Mouse (Mus musculus): ENCODE measurements around the gene 1810062G17Rik. TPM values are rescaled to one million over a fixed set of nuclear protein-coding genes. Genes with fewer than 3 reads are reported as not detected.

1810062G17Rik gene
- total RNA-seq (2015; ENCODE audit: low replicate concordance) (not detected in 2 replicates), total RNA-seq (2017; ENCODE audit: low replicate concordance) (not detected in 2 replicates)

- peak; percentile 91 for ATAC-seq (replicated peaks; ENCODE audit: low FRiP score, poor library complexity, severe bottlenecking)
Observed at GRCm38 (mm10) chr3:36475532-36476087, at the start of gene 1810062G17Rik, which contains the start of gene Anxa5. 1810062G17Rik (plus strand) TSS chr3:36475937. Anxa5 (minus strand) TSS chr3:36475894.

- ATAC-seq (replicated peaks; ENCODE audit: low FRiP score, poor library complexity, severe bottlenecking), result no peak
Observed at GRCm38 (mm10) chr3:36427386-36427785, 48.4 kb upstream of the 1810062G17Rik start.

- ATAC-seq (replicated peaks; ENCODE audit: low FRiP score, poor library complexity, severe bottlenecking), result no peak
Observed at GRCm38 (mm10) chr3:36430360-36430759, 45.4 kb upstream of the 1810062G17Rik start.

- no peak for ATAC-seq (replicated peaks; ENCODE audit: low FRiP score, poor library complexity, severe bottlenecking)
Observed at GRCm38 (mm10) chr3:36440280-36440679, 35.5 kb upstream of the 1810062G17Rik start.

- ATAC-seq (replicated peaks; ENCODE audit: low FRiP score, poor library complexity, severe bottlenecking), result no peak
Observed at GRCm38 (mm10) chr3:36442426-36442825, 33.3 kb upstream of the 1810062G17Rik start.

GRCm38 (mm10) chr3:36446041-36446440, 29.7 kb upstream of the 1810062G17Rik start:
- no peak for ATAC-seq (replicated peaks; ENCODE audit: low FRiP score, poor library complexity, severe bottlenecking)

GRCm38 (mm10) chr3:36446506-36446905, 29.2 kb upstream of the 1810062G17Rik start:
- ATAC-seq (replicated peaks; ENCODE audit: low FRiP score, poor library complexity, severe bottlenecking), result no peak

GRCm38 (mm10) chr3:36446918-36447317, 28.8 kb upstream of the 1810062G17Rik start:
- no peak for ATAC-seq (replicated peaks; ENCODE audit: low FRiP score, poor library complexity, severe bottlenecking)

GRCm38 (mm10) chr3:36449292-36450165, 26.2 kb upstream of the 1810062G17Rik start:
- no peak for ATAC-seq (replicated peaks; ENCODE audit: low FRiP score, poor library complexity, severe bottlenecking)

- no peak for ATAC-seq (replicated peaks; ENCODE audit: low FRiP score, poor library complexity, severe bottlenecking)
Observed at GRCm38 (mm10) chr3:36452502-36452901, 23.2 kb upstream of the 1810062G17Rik start.

- ATAC-seq (replicated peaks; ENCODE audit: low FRiP score, poor library complexity, severe bottlenecking), result no peak
Observed at GRCm38 (mm10) chr3:36455124-36455523, 20.6 kb upstream of the 1810062G17Rik start.

GRCm38 (mm10) chr3:36455566-36455965, 20.2 kb upstream of the 1810062G17Rik start:
- ATAC-seq (replicated peaks; ENCODE audit: low FRiP score, poor library complexity, severe bottlenecking), result no peak

- ATAC-seq (replicated peaks; ENCODE audit: low FRiP score, poor library complexity, severe bottlenecking), result no peak
Observed at GRCm38 (mm10) chr3:36460717-36461116, 15.0 kb upstream of the 1810062G17Rik start.

- ATAC-seq (replicated peaks; ENCODE audit: low FRiP score, poor library complexity, severe bottlenecking), result no peak
Observed at GRCm38 (mm10) chr3:36461819-36462218, 13.9 kb upstream of the 1810062G17Rik start.

GRCm38 (mm10) chr3:36462348-36462747, 13.4 kb upstream of the 1810062G17Rik start:
- ATAC-seq (replicated peaks; ENCODE audit: low FRiP score, poor library complexity, severe bottlenecking), result no peak

- no peak for ATAC-seq (replicated peaks; ENCODE audit: low FRiP score, poor library complexity, severe bottlenecking)
Observed at GRCm38 (mm10) chr3:36465538-36465937, 10.2 kb upstream of the 1810062G17Rik start.

- ATAC-seq (replicated peaks; ENCODE audit: low FRiP score, poor library complexity, severe bottlenecking), result no peak
Observed at GRCm38 (mm10) chr3:36467632-36468031, 8.1 kb upstream of the 1810062G17Rik start.

GRCm38 (mm10) chr3:36468871-36469270, 6.9 kb upstream of the 1810062G17Rik start:
- ATAC-seq (replicated peaks; ENCODE audit: low FRiP score, poor library complexity, severe bottlenecking), result no peak

GRCm38 (mm10) chr3:36471856-36472255, 3.9 kb upstream of the 1810062G17Rik start:
- no peak for ATAC-seq (replicated peaks; ENCODE audit: low FRiP score, poor library complexity, severe bottlenecking)

- ATAC-seq (replicated peaks; ENCODE audit: low FRiP score, poor library complexity, severe bottlenecking), result no peak
Observed at GRCm38 (mm10) chr3:36473222-36473621, 2.5 kb upstream of the 1810062G17Rik start.

GRCm38 (mm10) chr3:36474421-36474820, 1.3 kb upstream of the 1810062G17Rik start:
- ATAC-seq (replicated peaks; ENCODE audit: low FRiP score, poor library complexity, severe bottlenecking), result no peak
